Mouse (Mus musculus) large intestine, adult 2 months (tissue): ENCODE results near the gene Srebf1. TPM values are rescaled to one million over a fixed set of nuclear protein-coding genes. Genes with fewer than 3 reads are reported as not detected.

Source experiments
- DNase-seq: peaks from one replicate; pipeline ENCODE4 v3.0.0-alpha.2; 2012; ENCODE audit warnings: low read depth, low spot score
- WGBS: fragments of 180-500 bp; shearing (Covaris S2); methylation state at CpG from one replicate; pipeline ENCODE4 v1.1.7; 2018; 5-methylcytosine and 5-hydroxymethylcytosine counted together
- polyA plus RNA-seq: library from polyadenylated mRNA; depleted of rRNA; stranded (reverse); fragments of >200 nt; gene quantifications from 2 replicates; pipeline ENCODE4 v1.2.3, GENCODE M21; 2012

The Srebf1 gene
- polyA plus RNA-seq, 1 experiment = 76.8 TPM

GRCm38 (mm10) chr11:60210305-60210724, 12.1 kb downstream of the Srebf1 start:
- WGBS = under 1% methylated on average over 47 of the region's 47 CpGs
- DNase-seq = no peak

- no peak for DNase-seq
- 5% methylated on average over 2 of the region's 2 CpGs for WGBS
These were observed 12.5 kb downstream of the Srebf1 start for GRCm38 (mm10) chr11:60209933-60210249.

GRCm38 (mm10) chr11:60209217-60209932, 13.0 kb downstream of the Srebf1 start:
- DNase-seq = no peak
- 13% methylated on average over 7 of the region's 7 CpGs for WGBS

GRCm38 (mm10) chr11:60208712-60209111, 13.7 kb downstream of the Srebf1 start:
- no peak for DNase-seq
- 16% methylated on average over 4 of the region's 4 CpGs for WGBS

GRCm38 (mm10) chr11:60208201-60208600, 14.2 kb downstream of the Srebf1 start:
- no peak for DNase-seq
- WGBS = 31% methylated on average over 6 of the region's 6 CpGs

GRCm38 (mm10) chr11:60206207-60206606, 16.2 kb downstream of the Srebf1 start:
- no peak for DNase-seq
- WGBS = 61% methylated on average over 5 of the region's 5 CpGs

- DNase-seq = no peak
- 83% methylated on average over 12 of the region's 12 CpGs for WGBS
These were observed 17.4 kb downstream of the Srebf1 start for GRCm38 (mm10) chr11:60205026-60205425.

GRCm38 (mm10) chr11:60202710-60203638, 19.4 kb downstream of the Srebf1 start:
- WGBS = 90% methylated on average over 26 of the region's 26 CpGs

GRCm38 (mm10) chr11:60200384-60200783, 22.0 kb downstream of the Srebf1 start:
- no peak for DNase-seq
- WGBS = 81% methylated on average over 11 of the region's 11 CpGs

More at GRCm38 (mm10) chr11:60202710-60203638, 19.4 kb downstream of the Srebf1 start:
- DNase-seq = no peak

GRCm38 (mm10) chr11:60199702-60200184, 22.6 kb downstream of the Srebf1 start:
- no peak for DNase-seq
- 31% methylated on average over 18 of the region's 18 CpGs for WGBS

GRCm38 (mm10) chr11:60198651-60199050, 23.7 kb downstream of the Srebf1 start:
- WGBS = 80% methylated on average over 12 of the region's 12 CpGs
- DNase-seq = no peak

GRCm38 (mm10) chr11:60197998-60198619, 24.3 kb downstream of the Srebf1 start:
- WGBS = 73% methylated on average over 24 of the region's 24 CpGs
- DNase-seq = no peak

- DNase-seq = no peak
- WGBS = 28% methylated on average over 5 of the region's 5 CpGs
These were observed 26.0 kb downstream of the Srebf1 start for GRCm38 (mm10) chr11:60196344-60196743.

- DNase-seq = no peak
These were observed 27.3 kb downstream of the Srebf1 start for GRCm38 (mm10) chr11:60195108-60195507.

- no peak for DNase-seq
- WGBS = 87% methylated on average over 4 of the region's 4 CpGs
These were observed 28.8 kb downstream of the Srebf1 start for GRCm38 (mm10) chr11:60193556-60193955.

- 70% methylated on average over 6 of the region's 6 CpGs for WGBS
These were observed 29.8 kb downstream of the Srebf1 start for GRCm38 (mm10) chr11:60192534-60192933.

GRCm38 (mm10) chr11:60190055-60190641, 32.2 kb downstream of the Srebf1 start:
- no peak for DNase-seq
- WGBS = 86% methylated on average over 17 of the region's 17 CpGs

More at GRCm38 (mm10) chr11:60192534-60192933, 29.8 kb downstream of the Srebf1 start:
- no peak for DNase-seq

- no peak for DNase-seq
- 82% methylated on average over 21 of the region's 21 CpGs for whole genome bisulfite sequencing
These were observed 32.8 kb downstream of the Srebf1 start for GRCm38 (mm10) chr11:60189501-60190040.

GRCm38 (mm10) chr11:60188275-60188853, 34.0 kb downstream of the Srebf1 start:
- DNase-seq = no peak
- WGBS = 89% methylated on average over 25 of the region's 25 CpGs
